Mouse (Mus musculus) adrenal gland, postnatal 14 days (tissue): Measurements from ENCODE around the gene Gm3005. TPM values are rescaled to one million over a fixed set of nuclear protein-coding genes. Genes with fewer than 3 reads are reported as not detected.
"Not testable (repeated sequence)": the region's sequence is repeated elsewhere in the genome, so short reads cannot be mapped to it uniquely, and the experiment has no call there.

Source experiments
- DNase-seq: peaks from one replicate; pipeline ENCODE4 v3.0.0; 2021; ENCODE audit warnings: mixed read lengths
- long read RNA-seq, 2 experiments: library from polyadenylated mRNA; stranded (forward); transcript quantifications; one replicate each; pipeline ENCODE4 v2.0.0; 2021
- total RNA-seq: library from RNA; stranded (reverse); gene quantifications from 2 replicates; pipeline ENCODE4 v1.2.3, GENCODE M21; 2021

Gene Gm3005
- total RNA-seq, result 0.19 TPM in 1 of 2 replicates, not detected in the other
- long read RNA-seq, experiment 1, partial matches to known transcripts, result 0 of 2 reads
- long read RNA-seq, experiment 1, other reads (novel, unspliced or antisense), result 2 of 2 reads
- long read RNA-seq, experiment 2, partial matches to known transcripts, result 0 of 3 reads
- long read RNA-seq, experiment 2, other reads (novel, unspliced or antisense), result 3 of 3 reads

- not testable (repeated sequence) for DNase-seq
These were observed at the start of gene Gm3005 for GRCm38 (mm10) chr14:3427803-3428202. Gene Gm3005 (plus strand): TSS chr14:3428103.

- not testable (repeated sequence) for DNase-seq
These were observed 33.1 kb upstream of the Gm3005 start, which contains the start of gene Gm10413 for GRCm38 (mm10) chr14:3394793-3395192. Gene Gm10413 (plus strand): TSS chr14:3395093.

GRCm38 (mm10) chr14:3412314-3412713, 15.6 kb upstream of the Gm3005 start, which contains the start of gene Gm10409:
Gene Gm10409 (plus strand): TSS chr14:3412614.
- DNase-seq, result not testable (repeated sequence)

DNA sequence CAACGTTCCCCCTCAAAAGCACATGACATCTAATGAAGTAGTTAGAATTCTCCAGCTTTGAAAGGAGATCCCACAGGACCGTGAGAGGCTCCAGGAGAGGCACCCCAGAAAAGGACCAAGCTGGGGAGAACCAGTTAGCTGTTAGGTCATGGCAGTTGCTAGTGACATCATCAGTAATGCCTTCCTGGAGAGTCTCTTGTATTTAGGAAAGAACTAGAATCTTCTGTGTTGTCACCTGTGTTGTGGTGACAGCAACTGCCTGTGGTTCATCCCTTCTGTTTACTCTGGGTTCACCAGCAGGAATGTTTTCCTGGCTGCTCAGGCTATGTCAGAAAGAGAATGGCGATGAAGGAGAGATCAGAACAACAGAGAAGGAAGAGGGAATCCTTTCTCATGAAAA, 21.2 kb downstream of the Gm3005 start, which contains the start of gene Gm10408:
TSS of gene Gm10408 (plus strand) at position 301 of the 400 bp plus-strand sequence.
- not testable (repeated sequence) for DNase-seq

DNA sequence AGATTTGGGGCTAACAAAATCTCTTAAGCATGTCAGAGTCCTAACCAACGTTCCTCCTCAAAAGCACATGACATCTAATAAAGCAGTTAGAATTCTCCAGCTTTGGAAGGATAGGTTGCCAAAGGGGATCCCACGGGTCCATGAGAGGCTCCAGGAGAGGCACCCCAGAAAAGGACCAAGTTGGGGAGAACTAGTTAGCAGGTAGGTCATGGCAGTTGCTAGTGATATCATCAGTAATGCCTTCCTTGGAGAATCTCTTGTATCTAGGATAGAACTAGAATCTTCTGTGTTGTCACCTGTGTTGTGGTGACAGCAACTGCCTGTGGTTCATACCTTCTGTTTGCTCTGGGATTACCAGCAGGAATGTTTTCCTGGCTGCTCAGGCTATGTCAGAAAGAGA, 206.3 kb downstream of the Gm3005 start, which contains the start of gene Gm3012:
TSS of gene Gm3012 (plus strand) at position 301 of the 400 bp plus-strand sequence.
- DNase-seq, result not testable (repeated sequence)

Other genes with a start within 250 kb of the Gm3005 start
- gene Gm5795, start 239.8 kb upstream of the Gm3005 start, total RNA-seq, result not detected in 2 replicates
- gene D830030K20Rik, start 219.6 kb upstream of the Gm3005 start, total RNA-seq, result 1.7 and 2.6 TPM in 2 replicates
- not detected in 2 replicates for gene Gm2956, start 95.5 kb upstream of the Gm3005 start, total RNA-seq
- gene Gm10413, start 33.0 kb upstream of the Gm3005 start, total RNA-seq, result not detected in 2 replicates
- 0.44 and 0.53 TPM in 2 replicates for gene Gm10409, start 15.5 kb upstream of the Gm3005 start, total RNA-seq
- gene Gm10408, start 21.3 kb downstream of the Gm3005 start, total RNA-seq, result not detected in 2 replicates
- gene Gm3012, start 206.4 kb downstream of the Gm3005 start, total RNA-seq, result not detected in 2 replicates
- gene Gm3020, start 223.9 kb downstream of the Gm3005 start, total RNA-seq, result 0.44 and 0.53 TPM in 2 replicates